Mouse (Mus musculus) MEL (cell line): ENCODE measurements around the gene Tmem186. TPM values are rescaled to one million over a fixed set of nuclear protein-coding genes. Genes with fewer than 3 reads are reported as not detected.

Experiments
- DNase-seq: peaks from one replicate; pipeline ENCODE4 v3.0.0; 2011; ENCODE audit warnings: low read depth, low spot score
- H3K27ac ChIP-seq: 2 replicates; pipeline ENCODE4 v1.5.1; 2012; ENCODE audit warnings: low read depth, mild to moderate bottlenecking, control low read depth, low read length, moderate library complexity; ENCODE audit not compliant: control insufficient read depth
- H3K27me3 ChIP-seq, 2 experiments: fragments of 150-350 bp in 1 of 2; sonication (generic) in 1 of 2; 2 replicates each; pipeline ENCODE4 v1.6.1; 2012; ENCODE audit warnings: low read length in 2 of 2, mild to moderate bottlenecking in 2 of 2, improper control_type of control experiment in 1 of 2, moderate library complexity in 1 of 2; ENCODE audit not compliant: insufficient read depth in 2 of 2, control insufficient read depth in 1 of 2
- H3K36me3 ChIP-seq, 2 experiments: 2 replicates each; pipeline ENCODE4 v1.6.1; 2012 to 2014; ENCODE audit warnings: low read length in 2 of 2, improper control_type of control experiment in 1 of 2, inconsistent platforms in 1 of 2, mild to moderate bottlenecking in 1 of 2; ENCODE audit not compliant: insufficient read depth in 2 of 2, control insufficient read depth in 1 of 2
- H3K4me1 ChIP-seq, 2 experiments: fragments of 150-350 bp in 1 of 2; sonication (generic) in 1 of 2; 2 replicates each; pipeline ENCODE4 v1.6.1; 2012; ENCODE audit warnings: low read length in 2 of 2, improper control_type of control experiment in 1 of 2, mild to moderate bottlenecking in 1 of 2; ENCODE audit not compliant: insufficient read depth in 2 of 2, control insufficient read depth in 1 of 2
- H3K4me3 ChIP-seq, 2 experiments: fragments of 150-350 bp in 1 of 2; sonication (generic) in 1 of 2; 2 replicates each; pipeline ENCODE4 v1.5.1; 2012; ENCODE audit warnings: low read depth in 2 of 2, low read length in 2 of 2, mild to moderate bottlenecking in 2 of 2, moderate library complexity in 2 of 2, control low read depth in 1 of 2, improper control_type of control experiment in 1 of 2; ENCODE audit not compliant: control insufficient read depth in 1 of 2, insufficient read depth in 1 of 2
- H3K79me2 ChIP-seq: 2 replicates; pipeline ENCODE4 v1.6.1; 2012; ENCODE audit warnings: mild to moderate bottlenecking, low read length, moderate library complexity; ENCODE audit not compliant: control insufficient read depth, poor library complexity, insufficient read depth
- H3K9ac ChIP-seq: 2 replicates; pipeline ENCODE4 v1.6.1; 2012; ENCODE audit warnings: low read depth, mild to moderate bottlenecking, control low read depth, low read length, moderate library complexity; ENCODE audit not compliant: control insufficient read depth, poor library complexity, severe bottlenecking
- H3K9me3 ChIP-seq: fragments of 150-350 bp; sonication (generic); replicated peaks from 2 replicates; pipeline ENCODE4 v1.6.1; 2012; ENCODE audit warnings: mild to moderate bottlenecking, low read length, improper control_type of control experiment, moderate library complexity; ENCODE audit not compliant: insufficient read depth
- CTCF ChIP-seq, 3 experiments: IDR thresholded peaks in 2 of 3; conservative IDR thresholded peaks in 1 of 3; 2 replicates each; pipeline ENCODE4 v1.5.1; 2011 to 2012; ENCODE audit warnings: low read length in 3 of 3, low read depth in 2 of 3, mild to moderate bottlenecking in 2 of 3, improper control_type of control experiment in 1 of 3, inconsistent platforms in 1 of 3, mixed read lengths in 1 of 3, moderate library complexity in 1 of 3; ENCODE audit not compliant: control insufficient read depth in 1 of 3, insufficient read depth in 1 of 3, poor library complexity in 1 of 3, severe bottlenecking in 1 of 3
- E2F4 ChIP-seq: IDR thresholded peaks from 2 replicates; pipeline ENCODE4 v1.6.1; 2011; ENCODE audit warnings: low read depth, low read length, improper control_type of control experiment, borderline replicate concordance
- EP300 ChIP-seq, 2 experiments: IDR thresholded peaks; 2 replicates each; pipeline ENCODE4 v1.6.1; 2011; ENCODE audit warnings: improper control_type of control experiment in 2 of 2, low read length in 2 of 2, low read depth in 1 of 2, mild to moderate bottlenecking in 1 of 2
- KAT2A ChIP-seq: conservative IDR thresholded peaks from 2 replicates; pipeline ENCODE4 v1.6.1; 2012; ENCODE audit warnings: low read depth, low read length, improper control_type of control experiment, inconsistent platforms
- MAX ChIP-seq: IDR thresholded peaks from 2 replicates; pipeline ENCODE4 v1.6.1; 2011; ENCODE audit warnings: low read length, improper control_type of control experiment
- MEF2A ChIP-seq: IDR thresholded peaks from 2 replicates; pipeline ENCODE4 v1.6.1; 2014; ENCODE audit warnings: low read depth, mild to moderate bottlenecking, inconsistent platforms, low read length, improper control_type of control experiment; ENCODE audit not compliant: poor library complexity, insufficient replicate concordance, severe bottlenecking; ENCODE audit errors: extremely low read depth
- MXI1 ChIP-seq: IDR thresholded peaks from 2 replicates; pipeline ENCODE4 v1.6.1; 2011; ENCODE audit warnings: mild to moderate bottlenecking, low read depth, low read length, improper control_type of control experiment
- NRF1 ChIP-seq: IDR thresholded peaks from 2 replicates; pipeline ENCODE4 v1.6.1; 2014; ENCODE audit warnings: low read depth, mild to moderate bottlenecking, inconsistent platforms, low read length, improper control_type of control experiment, moderate library complexity; ENCODE audit not compliant: poor library complexity, insufficient read depth, severe bottlenecking
- RAD21 ChIP-seq: IDR thresholded peaks from 2 replicates; pipeline ENCODE4 v1.6.1; 2011; ENCODE audit warnings: mild to moderate bottlenecking, low read depth, low read length, improper control_type of control experiment
- RCOR1 ChIP-seq: IDR thresholded peaks from 2 replicates; pipeline ENCODE4 v1.6.1; 2012; ENCODE audit warnings: low read depth, mild to moderate bottlenecking, inconsistent platforms, low read length, improper control_type of control experiment
- SIN3A ChIP-seq: IDR thresholded peaks from 2 replicates; pipeline ENCODE4 v1.6.1; 2012; ENCODE audit warnings: low read length, improper control_type of control experiment, inconsistent platforms
- TAL1 ChIP-seq: IDR thresholded peaks from 2 replicates; pipeline ENCODE4 v1.6.1; 2012; ENCODE audit warnings: mild to moderate bottlenecking, inconsistent platforms, low read length, moderate library complexity, mixed read lengths
- TBP ChIP-seq: IDR thresholded peaks from 2 replicates; pipeline ENCODE4 v1.8.0; 2011; ENCODE audit warnings: low read depth, low read length, improper control_type of control experiment
- TCF12 ChIP-seq: IDR thresholded peaks from 2 replicates; pipeline ENCODE4 v1.6.1; 2014; ENCODE audit warnings: low read depth, mild to moderate bottlenecking, inconsistent platforms, low read length, improper control_type of control experiment, moderate library complexity
- USF2 ChIP-seq, 2 experiments: IDR thresholded peaks; 2 replicates each; pipeline ENCODE4 v1.6.1; 2011 to 2012; ENCODE audit warnings: improper control_type of control experiment in 2 of 2, low read length in 2 of 2, borderline replicate concordance in 1 of 2, inconsistent platforms in 1 of 2, low read depth in 1 of 2, mild to moderate bottlenecking in 1 of 2; ENCODE audit not compliant: insufficient read depth in 1 of 2
- ZKSCAN1 ChIP-seq: IDR thresholded peaks from 2 replicates; pipeline ENCODE4 v1.6.1; 2012; ENCODE audit warnings: low read depth, mild to moderate bottlenecking, inconsistent platforms, low read length, improper control_type of control experiment, moderate library complexity
- ZMIZ1 ChIP-seq: IDR thresholded peaks from 2 replicates; pipeline ENCODE4 v1.6.1; 2012; ENCODE audit warnings: low read depth, mild to moderate bottlenecking, inconsistent platforms, low read length, improper control_type of control experiment, moderate library complexity
- polyA plus RNA-seq, 2 experiments: library from polyadenylated mRNA; stranded (reverse) in 1 of 2; unstranded in 1 of 2; fragments of >175 nt in 1 of 2; fragments of >200 nt in 1 of 2; gene quantifications; 2 replicates each; pipeline versions ENCODE4 v1.2.1 to v1.2.4; 2012; ENCODE audit warnings: low replicate concordance in 2 of 2, low read depth in 1 of 2; ENCODE audit not compliant: insufficient read length in 2 of 2, insufficient read depth in 1 of 2, missing spikeins in 1 of 2
- total RNA-seq: library from RNA; depleted of rRNA; stranded (reverse); fragments of 300-350 nt; gene quantifications from 2 replicates; pipeline ENCODE4 v1.2.3, GENCODE M21; 2012

Tmem186 gene
- total and polyA plus RNA-seq, 3 experiments = 18.9 to 99.9 (median 22.5) TPM

- H3K9ac ChIP-seq = no peak overlapping the region
- H3K79me2 ChIP-seq = no peaks in the 10 kb centered on the region
- no peaks in the 10 kb centered on the region for H3K9me3 ChIP-seq
- peak; percentile 53 for DNase-seq
- no peak overlapping the region for H3K27ac ChIP-seq
- TF ChIP-seq EP300 (IDR thresholded peaks at IDR 0.05; ENCODE audit: low read depth in 1 of 2, low read length in 2 of 2) = peak in 1 of 2 experiments; percentile 37; a peak in 1 of 4 replicates
- TF ChIP-seq TCF12 = no peak
- H3K4me3 ChIP-seq = no peak overlapping the region
- H3K4me1 ChIP-seq = peaks cover 6 to 33% of the 10 kb centered on the region in 2 experiments
- peaks cover 0 to 22% of the 10 kb centered on the region in 2 experiments; a peak in 2 of 4 replicates for H3K36me3 ChIP-seq
- no peaks in the 10 kb centered on the region for H3K27me3 ChIP-seq
These were observed 27.1 kb downstream of the Tmem186 start for GRCm38 (mm10) chr16:8610397-8610796.

GRCm38 (mm10) chr16:8603789-8604188, 33.7 kb downstream of the Tmem186 start:
- Histone ChIP-seq H3K9ac (no peak overlapping the region), H3K36me3 (no peaks in the 10 kb centered on the region), H3K9me3 (no peaks in the 10 kb centered on the region), H3K27ac (no peak overlapping the region), H3K27me3 (no peaks in the 10 kb centered on the region), H3K4me1 (no peaks in the 10 kb centered on the region), H3K79me2 (no peaks in the 10 kb centered on the region), H3K4me3 (no peak overlapping the region)
- no peak for TF ChIP-seq USF2 (IDR thresholded peaks at IDR 0.05; ENCODE audit: borderline replicate concordance in 1 of 2, insufficient read depth in 1 of 2, low read depth in 1 of 2, low read length in 2 of 2)
- no peak for TF ChIP-seq CTCF (IDR thresholded peaks at IDR 0.05 in 2 of 3, conservative IDR thresholded peaks at IDR 0.05 in 1 of 3; ENCODE audit: control insufficient read depth in 1 of 3, insufficient read depth in 1 of 3, low read depth in 2 of 3, low read length in 3 of 3, poor library complexity in 1 of 3, severe bottlenecking in 1 of 3)
- TF ChIP-seq ZKSCAN1 = no peak
- TF ChIP-seq TCF12 = no peak
- no peak for TF ChIP-seq MAX
- no peak for TF ChIP-seq TAL1
- no peak for TF ChIP-seq MEF2A
- no peak for TF ChIP-seq MXI1
- TF ChIP-seq EP300 (IDR thresholded peaks at IDR 0.05; ENCODE audit: low read depth in 1 of 2, low read length in 2 of 2) = no peak
- no peak for DNase-seq

DNA sequence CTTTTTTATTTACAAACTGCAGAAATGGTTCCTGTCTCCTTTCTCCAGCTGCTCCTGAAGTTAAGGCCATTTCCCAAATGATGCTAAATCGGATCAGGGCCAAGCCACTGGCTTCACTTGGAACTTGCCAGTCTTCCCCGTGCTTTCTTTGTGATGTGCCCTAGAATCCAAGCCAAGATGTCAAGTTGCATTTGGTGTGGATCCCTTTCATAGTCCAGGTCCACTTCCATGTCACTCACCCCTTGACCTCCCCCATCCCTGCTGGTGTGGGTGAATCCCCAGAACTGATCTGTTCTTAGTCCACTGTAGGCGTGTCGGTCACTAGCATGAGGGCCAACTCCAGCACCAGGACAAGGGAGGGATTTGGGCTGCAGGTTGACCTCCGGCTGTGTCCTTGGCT, 40.0 kb downstream of the Tmem186 start:
- no peak for DNase-seq
- Histone ChIP-seq H3K36me3 (no peaks in the 10 kb centered on the region), H3K27ac (no peak overlapping the region), H3K4me1 (no peaks in the 10 kb centered on the region), H3K9me3 (no peaks in the 10 kb centered on the region), H3K9ac (no peak overlapping the region), H3K79me2 (no peaks in the 10 kb centered on the region), H3K27me3 (peaks cover 0 to 8% of the 10 kb centered on the region in 2 experiments; a peak in 2 of 4 replicates), H3K4me3 (no peak overlapping the region)
- TF ChIP-seq E2F4 = no peak
- TF ChIP-seq TBP = no peak
- TF ChIP-seq KAT2A = no peak
- no peak for TF ChIP-seq ZMIZ1
- TF ChIP-seq SIN3A = no peak
- no peak for TF ChIP-seq NRF1
- TF ChIP-seq MXI1 = no peak
- TF ChIP-seq RCOR1 = no peak
- TF ChIP-seq MEF2A = no peak
- no peak for TF ChIP-seq RAD21
